Mouse (Mus musculus): ENCODE results near the gene Gpr180. TPM values are rescaled to one million over a fixed set of nuclear protein-coding genes. Genes with fewer than 3 reads are reported as not detected.

Gpr180 gene
- polyA plus RNA-seq (2017; shearing (Covaris generic)), result 3.9 TPM

GRCm38 (mm10) chr14:118136744-118137452 is at the start of gene Gpr180:
Gene Gpr180, plus strand, starts transcription at chr14:118137158.

GRCm38 (mm10) chr14:118132642-118132977 is 4.3 kb upstream of the Gpr180 start, which contains the start of gene Tgds:
Gene Tgds, minus strand, starts transcription at chr14:118132755.

Other genes with a start within 250 kb of the Gpr180 start
- gene Dct, start 84.9 kb upstream of the Gpr180 start, polyA plus RNA-seq (2017; shearing (Covaris generic)), result not detected
- 27.4 TPM for gene Tgds, start 4.4 kb upstream of the Gpr180 start, polyA plus RNA-seq (2017; shearing (Covaris generic))
- gene Sox21, start 99.9 kb downstream of the Gpr180 start, polyA plus RNA-seq (2017; shearing (Covaris generic)), result not detected
- not detected for gene Gm9376, start 129.8 kb downstream of the Gpr180 start, polyA plus RNA-seq (2017; shearing (Covaris generic))